Mouse (Mus musculus): ENCODE measurements around the gene Hist2h3c1.
A peak's percentile ranks its signal among the peaks of the same experiment; 100 is the strongest.

DNA sequence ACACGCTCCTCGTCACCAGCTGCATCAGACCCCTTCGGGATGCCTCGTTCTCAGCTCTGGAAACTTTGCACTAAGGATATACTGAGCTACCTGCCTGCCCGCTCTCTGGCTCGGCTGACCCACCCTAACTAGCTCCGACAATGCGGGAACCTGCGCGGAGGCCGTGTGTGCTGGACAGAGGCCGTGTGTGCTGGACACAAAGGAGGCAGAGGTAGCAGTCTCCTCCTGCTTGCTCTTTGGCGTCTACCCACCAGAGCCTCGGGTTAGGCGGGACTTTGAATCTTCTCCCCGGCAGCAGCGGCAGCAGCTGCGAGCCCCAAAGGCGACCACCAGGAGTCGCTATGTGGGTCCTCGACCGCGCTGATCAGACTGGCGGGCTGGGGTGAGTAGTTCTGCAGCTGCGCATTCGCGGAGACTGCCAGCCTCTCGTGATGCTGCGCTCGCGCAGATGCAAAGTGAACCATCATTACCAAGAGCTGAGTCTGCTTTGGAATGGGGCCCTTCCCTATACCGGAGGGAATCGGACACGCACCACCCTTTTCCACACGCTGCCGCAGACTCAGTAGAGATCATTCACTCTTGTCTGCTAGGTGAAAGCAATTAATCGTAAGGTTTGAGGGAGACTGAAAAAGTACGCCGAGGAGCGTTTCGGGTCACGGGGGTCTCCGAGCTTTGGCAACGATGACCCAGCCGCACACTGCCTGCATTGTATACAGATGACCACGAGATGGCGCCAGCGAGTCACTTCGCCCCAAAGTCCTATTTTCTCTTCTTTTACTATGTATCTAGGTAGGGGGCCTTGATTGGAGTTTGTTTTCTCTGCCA lies 31.5 kb downstream of the Hist2h3c1 start:
- peak; percentile 79 for TF ChIP-seq CTCF (IDR thresholded peaks at IDR 0.05; ENCODE audit: extremely low read depth, insufficient read depth, low read length)
- TF ChIP-seq POLR2A (IDR thresholded peaks at IDR 0.05; ENCODE audit: extremely low read depth, insufficient read depth, low read length): peak; percentile 84
